Mouse (Mus musculus) neutrophil, adult 59 days (primary cell): ENCODE results near the gene Mlxip. TPM values are rescaled to one million over a fixed set of nuclear protein-coding genes. Genes with fewer than 3 reads are reported as not detected.

Source experiments
- total RNA-seq, 2 experiments: library from RNA; stranded (reverse); gene quantifications; 1 replicate in 1 of 2; 2 replicates in 1 of 2; pipeline ENCODE4 v1.2.4; 2023

Mlxip gene
- 10 to 100 TPM; 47.0 to 48.1 TPM for total RNA-seq

GRCm38 (mm10) chr5:123394303-123394956 is at the start of gene Mlxip:
Gene Mlxip, plus strand, starts transcription at chr5:123394798.

DNA sequence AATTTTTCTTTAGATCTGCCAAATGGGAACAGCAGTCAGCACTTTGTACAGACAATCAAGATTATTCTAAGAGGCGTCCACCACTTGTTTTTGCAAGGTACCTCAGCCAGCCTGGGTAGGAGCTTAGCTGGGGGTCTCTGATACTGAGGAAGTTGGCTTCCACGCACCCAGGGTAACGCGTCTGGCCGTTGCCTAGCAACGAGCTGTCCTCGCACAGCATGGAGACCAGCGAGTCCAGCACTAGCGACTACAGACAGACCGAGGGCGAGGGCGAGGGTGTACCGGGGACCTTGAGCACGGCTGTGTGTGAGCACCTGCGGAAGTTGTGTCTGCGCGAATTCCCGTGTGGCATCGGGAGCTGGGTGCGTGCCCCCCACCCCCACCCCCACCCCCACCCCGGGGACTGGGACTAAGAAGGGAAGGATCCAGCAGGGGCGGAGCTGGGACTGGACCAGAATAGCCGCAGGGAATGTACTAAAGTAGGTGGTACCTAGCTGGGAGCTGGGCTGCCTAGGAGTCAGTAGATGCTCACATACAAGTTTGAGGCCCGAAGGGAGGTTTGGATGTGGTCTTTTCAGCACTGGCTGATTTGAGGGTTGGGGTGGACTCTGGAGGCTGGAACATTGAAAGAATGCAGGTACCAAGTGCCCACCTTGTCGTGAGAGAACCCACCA is 94.7 kb downstream of the Mlxip start, which contains the start of the genes Lrrc43 and Il31:
Gene Lrrc43 (plus strand): TSS at position 194 of the 674 bp plus-strand sequence.
Gene Il31 (minus strand): TSS at position 378 of the 674 bp plus-strand sequence.

Other genes starting within 250 kb of the Mlxip start
- gene Psmd9, start 225.4 kb upstream of the Mlxip start, total RNA-seq = 10 to 100 TPM; 13.1 to 14.3 TPM
- gene Hpd, start 212.1 kb upstream of the Mlxip start, total RNA-seq = not detected
- gene Wdr66, start 142.7 kb upstream of the Mlxip start, total RNA-seq = under 1 TPM in 1 of 2 experiments, not detected in 1; 0.18 TPM
- 1 to 10 TPM; 7.1 to 9.0 TPM for gene Bcl7a, start 51.0 kb upstream of the Mlxip start, total RNA-seq
- gene Lrrc43, start 94.5 kb downstream of the Mlxip start, total RNA-seq = not detected
- gene Il31, start 94.7 kb downstream of the Mlxip start, total RNA-seq = not detected
- gene B3gnt4, start 115.7 kb downstream of the Mlxip start, total RNA-seq = not detected
- 10 to 100 TPM; 35.7 to 35.8 TPM for gene Diablo, start 129.4 kb downstream of the Mlxip start, total RNA-seq
- 1 to 10 TPM; 1.6 to 1.8 TPM for gene Gm49027, start 130.7 kb downstream of the Mlxip start, total RNA-seq
- 10 to 100 TPM; 29.6 to 30.4 TPM for gene Vps33a, start 178.2 kb downstream of the Mlxip start, total RNA-seq